Mouse (Mus musculus): ENCODE measurements around the gene Parp4. TPM values are rescaled to one million over a fixed set of nuclear protein-coding genes. Genes with fewer than 3 reads are reported as not detected.

The Parp4 gene
- total RNA-seq, 2 experiments from 2014 or later = 5.8 TPM

Other genes with a start within 250 kb of the Parp4 start
- under 1 TPM in 1 of 2 experiments, not detected in 1; 0.28 TPM for gene Atp12a, start 210.6 kb upstream of the Parp4 start, total RNA-seq (2021)
- under 1 TPM; 0.50 to 0.68 TPM for gene Rnf17, start 173.0 kb upstream of the Parp4 start, total RNA-seq (2021)
- 1 to 10 TPM; 2.3 to 3.4 TPM for gene Cenpj, start 194 bp upstream of the Parp4 start, total RNA-seq (2021)
- 10 to 100 TPM; 48.2 to 57.3 TPM for gene Mphosph8, start 92.6 kb downstream of the Parp4 start, total RNA-seq (2021)
- 10 to 100 TPM; 63.7 to 64.3 TPM for gene Pspc1, start 202.7 kb downstream of the Parp4 start, total RNA-seq (2021)
- gene Zmym5, start 236.1 kb downstream of the Parp4 start, total RNA-seq (2021) = 10 to 100 TPM; 27.0 to 30.1 TPM

Measured in layer of hippocampus, adult 18-20 months (tissue).